Mouse (Mus musculus) heart, embryonic 15.5 days (tissue): ENCODE data around the gene Ly75. TPM values are rescaled to one million over a fixed set of nuclear protein-coding genes. Genes with fewer than 3 reads are reported as not detected.

ENCODE experiments used
- ATAC-seq: fragments of 200-750 bp; cut with Nextera tagmentation; replicated peaks from 2 replicates; pipeline ENCODE4 v1.8.0; 2017; ENCODE audit warnings: low read depth, moderate TSS enrichment; ENCODE audit not compliant: insufficient number of reproducible peaks, insufficient read depth, low FRiP score
- H3K27ac ChIP-seq: fragments of 300-500 bp; sonication (generic); 2 replicates; pipeline ENCODE4 v1.5.1; 2015; ENCODE audit warnings: mild to moderate bottlenecking, inconsistent platforms
- H3K27me3 ChIP-seq: fragments of 300-500 bp; sonication (generic); 2 replicates; pipeline ENCODE4 v1.6.1; 2015; ENCODE audit warnings: inconsistent platforms
- H3K36me3 ChIP-seq: fragments of 300-500 bp; sonication (generic); 2 replicates; pipeline ENCODE4 v1.6.1; 2015; ENCODE audit warnings: mild to moderate bottlenecking, inconsistent platforms
- H3K4me1 ChIP-seq: fragments of 300-500 bp; sonication (generic); replicated peaks from 2 replicates; pipeline ENCODE4 v1.6.1; 2015; ENCODE audit warnings: inconsistent platforms
- H3K4me2 ChIP-seq: fragments of 300-500 bp; sonication (generic); 2 replicates; pipeline ENCODE4 v1.6.1; 2015; ENCODE audit warnings: inconsistent platforms, mild to moderate bottlenecking, moderate library complexity
- H3K4me3 ChIP-seq: fragments of 300-500 bp; sonication (generic); 2 replicates; pipeline ENCODE4 v1.5.1; 2015; ENCODE audit warnings: mild to moderate bottlenecking, inconsistent platforms
- H3K9ac ChIP-seq: fragments of 300-500 bp; sonication (generic); 2 replicates; pipeline ENCODE4 v1.6.1; 2015; ENCODE audit warnings: mild to moderate bottlenecking, inconsistent platforms
- H3K9me3 ChIP-seq: fragments of 300-500 bp; sonication (generic); replicated peaks from 2 replicates; pipeline ENCODE4 v1.6.1; 2016; ENCODE audit warnings: inconsistent platforms
- WGBS: fragments of 180-500 bp; shearing (Covaris S2); methylation state at CpG from one replicate; pipeline ENCODE4 v1.1.7; 2015; ENCODE audit warnings: mixed read lengths; 5-methylcytosine and 5-hydroxymethylcytosine counted together
- polyA plus RNA-seq: library from polyadenylated mRNA; unstranded; fragments of >200 nt; fragmentation: Nextera tagmentation; extraction: Ambion mirVana; gene quantifications from 2 replicates; pipeline ENCODE4 v1.2.1, GENCODE M21; 2015

The Ly75 gene
- polyA plus RNA-seq, 1 experiment from 2014 or later, result 1.3 TPM

DNA sequence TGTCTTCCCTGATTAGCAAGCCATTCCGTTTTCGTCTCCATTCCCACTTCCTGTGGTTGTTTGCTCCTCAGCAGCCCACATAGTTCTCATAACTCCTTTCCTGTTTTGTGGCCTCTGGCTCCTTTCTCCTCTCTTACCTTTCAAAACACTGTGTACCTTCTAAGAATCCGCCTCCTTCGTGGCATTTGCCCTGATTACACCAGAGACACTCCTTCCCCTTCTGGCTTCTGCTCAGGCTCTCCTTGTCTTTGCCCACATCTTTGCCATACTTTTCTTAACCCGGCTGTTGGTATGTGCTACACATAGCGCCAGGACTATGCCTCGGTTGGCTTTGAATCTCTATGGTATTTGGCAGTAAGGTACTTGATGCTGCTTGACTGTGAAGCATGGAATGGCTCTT is 35.2 kb downstream of the Ly75 start:
- ATAC-seq, result no peak
- no peak overlapping the region for H3K4me3 ChIP-seq
- H3K27ac ChIP-seq, result no peak overlapping the region
- no peak overlapping the region for H3K9ac ChIP-seq
- WGBS, result 73% methylated on average over 7 of the region's 7 CpGs
- no peak overlapping the region for H3K4me2 ChIP-seq
- no peaks in the 10 kb centered on the region for H3K4me1 ChIP-seq
- H3K9me3 ChIP-seq, result no peaks in the 10 kb centered on the region
- no peaks in the 10 kb centered on the region for H3K27me3 ChIP-seq
- no peaks in the 10 kb centered on the region for H3K36me3 ChIP-seq

DNA sequence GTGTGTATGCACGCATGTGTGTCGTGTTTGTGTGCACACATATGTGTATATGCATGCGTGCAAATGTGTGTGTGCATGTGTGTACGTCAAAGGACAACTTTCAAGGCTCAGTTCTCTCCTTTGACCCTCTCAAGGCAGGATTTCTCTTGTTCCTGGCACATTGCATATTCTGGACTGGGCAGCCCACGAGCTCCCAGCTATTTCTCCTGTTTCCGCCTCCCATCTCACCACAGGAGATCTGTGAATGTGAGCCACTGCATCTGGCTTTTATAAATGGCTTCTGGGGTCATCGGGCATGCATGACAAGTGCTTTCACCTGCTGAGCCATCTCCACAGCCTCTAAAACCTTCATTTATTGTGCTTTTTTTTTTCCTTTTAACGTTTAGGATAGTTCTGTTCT is 36.6 kb downstream of the Ly75 start:
- 86% methylated on average over 8 of the region's 8 CpGs for WGBS
- no peak overlapping the region for H3K27ac ChIP-seq
- H3K36me3 ChIP-seq, result no peaks in the 10 kb centered on the region
- no peak overlapping the region for H3K4me3 ChIP-seq
- H3K9ac ChIP-seq, result no peak overlapping the region
- H3K27me3 ChIP-seq, result no peaks in the 10 kb centered on the region
- ATAC-seq, result no peak
- no peaks in the 10 kb centered on the region for H3K9me3 ChIP-seq
- no peaks in the 10 kb centered on the region for H3K4me1 ChIP-seq
- H3K4me2 ChIP-seq, result no peak overlapping the region

DNA sequence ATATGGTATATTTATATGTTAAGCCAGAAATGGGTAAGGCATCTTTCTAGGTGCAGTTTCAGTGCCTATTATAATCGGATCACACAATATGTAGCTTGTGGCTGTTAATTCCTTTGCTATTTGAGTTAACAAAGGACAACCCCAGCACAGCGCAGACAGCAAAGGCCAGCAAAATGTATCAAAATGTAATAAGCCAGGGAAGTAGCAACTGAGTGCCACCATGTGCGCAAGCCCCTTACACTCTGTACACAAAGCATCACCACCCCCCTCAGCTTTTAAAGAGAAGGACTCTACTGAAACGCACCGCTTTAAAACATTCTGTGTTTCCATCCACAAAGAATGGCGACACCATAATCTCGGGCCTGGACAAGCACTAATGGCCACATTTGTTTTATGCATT is 37.4 kb downstream of the Ly75 start:
- Histone ChIP-seq H3K4me2 (no peak overlapping the region), H3K4me3 (no peak overlapping the region), H3K27ac (no peak overlapping the region), H3K9ac (no peak overlapping the region), H3K27me3 (no peaks in the 10 kb centered on the region), H3K4me1 (no peaks in the 10 kb centered on the region), H3K36me3 (no peaks in the 10 kb centered on the region), H3K9me3 (no peaks in the 10 kb centered on the region)
- ATAC-seq, result no peak
- 93% methylated on average over 7 of the region's 7 CpGs for WGBS

DNA sequence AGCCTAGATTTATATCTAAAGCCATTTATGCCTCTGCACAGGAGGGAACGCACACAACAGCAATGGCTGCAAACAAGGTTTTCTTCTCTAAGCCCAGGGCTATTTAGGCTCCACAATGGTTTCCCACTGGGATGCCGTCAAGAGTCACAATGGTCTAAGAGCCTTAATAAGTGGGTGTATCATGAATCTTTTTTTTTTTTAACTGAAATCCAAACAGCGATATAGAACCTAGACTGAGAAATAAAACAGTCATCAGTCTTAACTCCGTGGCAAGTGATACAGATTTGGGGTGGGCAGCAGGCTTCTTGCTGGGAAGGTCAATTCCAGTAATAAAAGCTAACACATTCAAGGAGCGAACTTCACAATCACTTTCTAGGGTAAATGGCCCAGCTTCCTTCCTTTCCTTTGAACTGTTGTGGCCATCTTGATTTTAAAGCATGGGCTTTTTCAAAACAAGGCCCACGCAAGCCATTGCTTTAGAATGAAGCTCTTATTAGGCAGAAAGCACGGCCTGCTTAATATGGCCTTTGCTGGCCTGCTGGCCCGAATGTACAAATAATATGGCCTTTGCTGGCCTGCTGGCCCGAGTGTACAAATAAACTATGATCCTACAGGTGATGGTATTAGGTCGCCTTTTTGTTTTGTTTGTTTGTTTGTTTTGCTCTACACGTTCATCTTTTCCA is 39.4 kb downstream of the Ly75 start:
- H3K36me3 ChIP-seq, result no peaks in the 10 kb centered on the region
- no peaks in the 10 kb centered on the region for H3K4me1 ChIP-seq
- no peak for ATAC-seq
- no peaks in the 10 kb centered on the region for H3K9me3 ChIP-seq
- H3K4me2 ChIP-seq, result no peak overlapping the region
- 85% methylated on average over 11 of the region's 11 CpGs for WGBS
- no peak overlapping the region for H3K4me3 ChIP-seq
- no peak overlapping the region for H3K27ac ChIP-seq
- H3K9ac ChIP-seq, result no peak overlapping the region
- H3K27me3 ChIP-seq, result no peaks in the 10 kb centered on the region

DNA sequence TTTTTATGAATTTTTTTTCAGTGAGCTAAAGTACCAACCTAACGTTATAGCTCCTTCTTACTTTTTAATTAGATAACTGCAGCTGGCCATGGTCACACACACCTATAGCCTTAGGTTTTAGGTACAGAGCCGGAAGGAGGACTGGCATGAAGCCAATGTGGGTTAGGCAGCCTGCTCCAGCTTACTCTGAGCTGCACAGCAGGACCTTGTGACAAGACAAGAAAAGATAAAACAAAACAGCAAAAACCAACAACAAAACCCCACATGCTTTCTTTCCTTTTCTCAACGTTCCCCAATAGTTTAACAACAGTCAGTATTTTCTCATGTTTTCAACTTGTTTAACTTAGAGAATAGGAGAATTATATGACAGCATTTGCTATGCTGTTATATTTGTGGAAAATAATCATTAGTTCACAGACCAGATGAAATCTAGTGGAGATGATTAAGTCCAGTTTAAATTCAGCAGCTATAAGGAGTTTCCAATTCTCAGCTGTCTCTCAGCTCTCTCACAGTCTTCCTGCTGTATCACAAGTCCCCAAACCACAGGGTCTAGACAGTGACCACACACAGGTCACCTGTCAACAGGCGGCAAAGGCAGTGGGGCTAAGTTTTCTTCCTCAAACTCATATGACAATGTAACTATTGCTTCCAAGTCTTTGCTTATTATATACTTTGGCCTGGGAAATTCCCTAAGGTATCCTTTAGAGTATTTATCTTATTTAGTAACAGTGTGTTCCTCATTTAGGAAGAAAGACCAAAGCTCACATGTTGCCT is 40.8 kb downstream of the Ly75 start:
- no peaks in the 10 kb centered on the region for H3K4me1 ChIP-seq
- no peak overlapping the region for H3K4me2 ChIP-seq
- H3K27ac ChIP-seq, result no peak overlapping the region
- H3K27me3 ChIP-seq, result no peaks in the 10 kb centered on the region
- no peak overlapping the region for H3K4me3 ChIP-seq
- WGBS, result 41% methylated on average over 4 of the region's 4 CpGs
- H3K9me3 ChIP-seq, result no peaks in the 10 kb centered on the region
- no peak overlapping the region for H3K9ac ChIP-seq
- no peaks in the 10 kb centered on the region for H3K36me3 ChIP-seq
- no peak for ATAC-seq

DNA sequence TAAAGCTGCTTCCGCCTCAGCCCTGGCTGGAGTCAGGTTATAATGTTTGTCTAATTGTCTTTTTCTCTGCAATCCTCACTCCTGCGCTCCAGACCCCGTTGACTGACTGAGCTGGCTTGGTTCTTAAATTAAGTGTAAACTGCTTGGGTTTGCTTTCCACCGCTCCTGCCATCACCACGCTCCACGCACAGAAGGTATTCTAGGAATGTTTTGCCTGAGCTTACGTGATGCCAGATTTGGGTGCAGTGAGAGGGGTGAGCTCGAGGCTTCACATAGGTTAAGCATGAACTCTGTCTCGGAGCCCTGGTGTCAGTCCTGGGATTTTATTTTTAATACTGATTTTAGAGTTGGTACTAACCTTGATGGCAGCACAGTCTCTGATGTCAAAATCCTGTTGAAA is 45.2 kb downstream of the Ly75 start:
- H3K4me2 ChIP-seq, result no peak overlapping the region
- H3K27me3 ChIP-seq, result no peaks in the 10 kb centered on the region
- no peak overlapping the region for H3K4me3 ChIP-seq
- no peaks in the 10 kb centered on the region for H3K36me3 ChIP-seq
- ATAC-seq, result no peak
- H3K9me3 ChIP-seq, result no peaks in the 10 kb centered on the region
- 47% methylated on average over 9 of the region's 9 CpGs for WGBS
- H3K27ac ChIP-seq, result no peak overlapping the region
- no peak overlapping the region for H3K9ac ChIP-seq
- no peaks in the 10 kb centered on the region for H3K4me1 ChIP-seq

DNA sequence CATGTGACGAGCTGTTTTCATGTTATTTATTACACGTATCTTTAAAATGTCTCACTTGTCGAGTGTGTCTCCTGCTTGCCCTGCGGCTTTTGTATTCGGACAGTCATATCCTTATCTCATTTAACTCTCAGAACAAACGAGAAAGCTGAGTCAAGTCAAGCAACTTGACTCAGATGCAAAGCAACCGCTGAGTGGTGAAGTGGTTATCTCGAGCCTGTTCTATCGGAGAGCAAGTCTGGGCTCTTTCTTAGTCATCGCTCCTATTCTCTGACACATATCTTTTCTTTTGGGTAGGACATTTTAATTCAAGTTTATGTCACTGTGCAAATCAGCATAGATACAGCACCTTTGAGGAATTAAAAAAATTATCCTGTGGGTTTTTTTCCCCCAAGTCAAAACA is 54.5 kb downstream of the Ly75 start:
- Histone ChIP-seq H3K4me2 (no peak overlapping the region), H3K36me3 (no peaks in the 10 kb centered on the region), H3K4me3 (no peak overlapping the region), H3K27ac (no peak overlapping the region), H3K9me3 (no peaks in the 10 kb centered on the region), H3K27me3 (no peaks in the 10 kb centered on the region), H3K4me1 (no peaks in the 10 kb centered on the region), H3K9ac (no peak overlapping the region)
- no peak for ATAC-seq
- 52% methylated on average over 10 of the region's 10 CpGs for WGBS

DNA sequence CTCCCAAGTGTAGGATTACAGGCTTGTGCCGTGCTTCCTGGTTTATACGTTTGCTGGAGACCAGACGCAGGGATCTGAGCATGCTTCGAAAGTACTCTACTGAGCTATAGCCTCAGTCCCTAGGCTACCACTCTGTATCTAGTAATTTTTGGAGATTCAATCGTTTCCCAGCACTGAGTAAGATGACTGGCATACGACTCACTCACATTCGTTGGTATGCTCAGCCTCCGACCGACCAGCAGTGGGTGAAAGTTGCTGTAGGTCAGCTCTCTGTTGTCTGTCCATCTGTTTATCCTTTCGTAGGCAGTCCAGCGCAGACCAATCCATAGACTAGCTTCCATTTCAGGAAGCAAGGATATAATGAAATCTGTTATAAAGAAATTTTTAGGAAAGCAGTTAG is 55.5 kb downstream of the Ly75 start:
- 79% methylated on average over 11 of the region's 11 CpGs for WGBS
- Histone ChIP-seq H3K27me3 (no peaks in the 10 kb centered on the region), H3K4me2 (no peak overlapping the region), H3K4me3 (no peak overlapping the region), H3K9me3 (no peaks in the 10 kb centered on the region), H3K27ac (no peak overlapping the region), H3K9ac (no peak overlapping the region), H3K4me1 (no peaks in the 10 kb centered on the region), H3K36me3 (no peaks in the 10 kb centered on the region)
- no peak for ATAC-seq

DNA sequence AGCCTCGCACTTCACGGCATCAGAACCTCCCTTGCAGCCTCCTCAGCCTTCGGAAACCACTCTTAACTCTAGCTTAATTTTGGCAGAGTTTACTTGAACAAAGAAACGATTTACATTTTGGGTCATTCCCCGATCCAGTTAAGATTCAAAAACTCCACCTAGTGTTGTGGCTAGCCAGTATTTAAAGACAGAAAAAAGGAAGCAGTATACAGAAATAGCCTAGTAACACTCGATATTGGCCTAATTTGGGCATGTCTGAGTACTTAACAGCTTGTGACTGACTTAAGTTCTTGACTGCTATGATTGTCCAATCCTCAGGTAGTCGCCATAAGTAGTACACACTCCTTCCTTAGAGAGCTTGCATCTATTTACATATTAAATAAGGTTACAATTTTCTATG is 56.2 kb downstream of the Ly75 start:
- 79% methylated on average over 7 of the region's 7 CpGs for WGBS
- Histone ChIP-seq H3K27ac (no peak overlapping the region), H3K36me3 (no peaks in the 10 kb centered on the region), H3K9ac (no peak overlapping the region), H3K27me3 (no peaks in the 10 kb centered on the region), H3K9me3 (no peaks in the 10 kb centered on the region), H3K4me1 (no peaks in the 10 kb centered on the region), H3K4me3 (no peak overlapping the region), H3K4me2 (no peak overlapping the region)
- no peak for ATAC-seq

DNA sequence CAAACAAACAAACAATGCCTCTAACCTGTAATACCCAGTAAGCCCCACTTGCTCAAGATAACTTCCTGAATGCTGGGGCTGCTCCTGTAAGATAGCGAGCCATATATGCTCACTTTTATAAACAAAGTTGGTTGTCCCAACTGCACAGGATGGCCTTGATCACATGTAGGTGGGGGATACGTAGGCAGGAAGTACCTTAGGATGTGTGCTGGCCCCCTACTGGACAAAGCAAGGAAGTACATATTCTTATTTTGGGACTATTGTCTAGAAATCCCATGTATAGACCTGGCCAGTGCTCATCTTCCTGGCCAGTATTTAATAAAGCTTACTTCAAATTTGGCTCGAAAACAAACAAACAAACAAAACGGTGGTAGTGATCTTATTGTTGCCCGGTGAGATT is 59.7 kb downstream of the Ly75 start:
- no peaks in the 10 kb centered on the region for H3K9me3 ChIP-seq
- H3K36me3 ChIP-seq, result no peaks in the 10 kb centered on the region
- ATAC-seq, result no peak
- H3K27ac ChIP-seq, result no peak overlapping the region
- no peaks in the 10 kb centered on the region for H3K27me3 ChIP-seq
- H3K4me2 ChIP-seq, result no peak overlapping the region
- H3K4me1 ChIP-seq, result no peaks in the 10 kb centered on the region
- WGBS, result 78% methylated on average over 5 of the region's 5 CpGs
- no peak overlapping the region for H3K9ac ChIP-seq
- no peak overlapping the region for H3K4me3 ChIP-seq

DNA sequence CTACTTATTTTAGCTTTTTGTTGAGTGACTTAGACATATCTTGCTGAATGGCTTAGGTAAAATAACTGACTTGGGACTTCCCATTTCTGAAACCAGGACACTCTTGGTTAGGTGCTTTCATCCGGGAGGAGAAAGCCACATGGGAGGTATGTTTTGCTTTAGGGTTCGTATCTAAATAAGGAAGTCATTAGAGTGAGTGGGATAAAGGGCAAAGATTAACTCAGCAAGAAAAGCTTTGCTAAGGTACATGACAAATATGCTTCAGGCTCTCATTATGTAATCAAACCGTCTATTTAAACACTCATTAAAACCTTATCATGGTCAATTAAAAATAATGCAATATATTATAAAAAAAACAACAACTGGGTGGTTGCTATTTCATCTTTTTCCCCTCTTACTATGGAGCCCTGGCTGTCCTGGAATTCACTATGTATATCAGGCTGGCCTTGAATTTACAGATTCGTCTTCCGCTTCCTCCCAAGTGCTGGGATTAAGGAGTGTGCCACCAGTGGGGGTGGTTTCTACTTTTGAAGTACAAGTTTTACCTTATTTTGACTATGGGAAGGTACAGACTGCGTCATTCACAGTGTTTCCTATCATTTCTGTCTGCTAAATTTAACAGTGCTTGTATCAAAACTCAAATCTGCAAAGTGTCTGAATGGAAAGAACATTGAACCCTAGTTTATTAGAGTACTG is 60.9 kb downstream of the Ly75 start:
- no peak overlapping the region for H3K4me3 ChIP-seq
- no peak for ATAC-seq
- no peaks in the 10 kb centered on the region for H3K4me1 ChIP-seq
- H3K36me3 ChIP-seq, result no peaks in the 10 kb centered on the region
- no peaks in the 10 kb centered on the region for H3K27me3 ChIP-seq
- no peak overlapping the region for H3K9ac ChIP-seq
- 70% methylated on average over 6 of the region's 6 CpGs for WGBS
- no peak overlapping the region for H3K27ac ChIP-seq
- no peak overlapping the region for H3K4me2 ChIP-seq
- no peaks in the 10 kb centered on the region for H3K9me3 ChIP-seq
